Comparison of ENCODE assay signal across 8 mouse cellular contexts in the genomic region with DNA sequence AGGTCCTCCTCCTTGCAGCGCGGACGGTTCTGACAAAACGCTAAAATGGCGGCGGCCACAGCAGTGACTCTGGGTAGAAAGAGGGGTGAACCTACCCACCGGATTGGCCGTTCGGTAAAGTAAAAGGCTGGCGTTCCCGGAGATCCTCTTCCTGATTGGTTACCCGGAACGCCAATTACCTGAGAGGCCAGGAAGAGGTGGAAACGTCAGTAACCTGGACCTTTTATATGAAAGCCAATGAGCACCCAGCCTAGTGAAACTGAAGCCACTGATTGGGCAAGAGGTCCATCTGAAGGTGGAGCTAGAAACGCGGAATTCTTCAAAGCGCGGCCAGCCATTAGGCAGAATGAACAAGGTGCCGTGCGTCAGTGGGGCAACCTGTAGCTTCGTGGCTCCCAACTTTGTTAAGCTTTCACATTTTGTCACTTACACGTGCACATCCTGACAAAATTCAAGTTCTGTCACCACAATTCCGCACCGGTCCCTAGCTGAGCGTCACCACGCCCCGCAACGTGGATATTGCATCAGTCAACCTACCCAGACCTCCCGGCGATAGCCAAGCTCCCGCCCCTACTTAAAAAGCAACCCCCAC. TPM values are rescaled to one million over a fixed set of nuclear protein-coding genes. Genes with fewer than 3 reads are reported as not detected.
DNase-seq lines count a peak whose midpoint lies in the region; ATAC-seq lines count a peak whose summit lies in the region.

Gene Rbm4 (minus strand): TSS at position 71 of the 592 bp plus-strand sequence.

- peaks cover 51% of the 10 kb centered on the region for H3K36me3 ChIP-seq in heart, embryonic 14.5 days (ENCODE audit: control insufficient read depth, insufficient read depth, low read length)
- peaks cover 56% of the 10 kb centered on the region for H3K36me3 ChIP-seq in liver, embryonic 13.5 days
- peaks cover 13% of the 10 kb centered on the region; the same call in 1 of the 2 replicates for H3K36me3 ChIP-seq in stomach, embryonic 16.5 days (ENCODE audit: control insufficient read depth, insufficient read depth, low read length)

- peak; percentile 100 for DNase-seq in c-Kit-negative CD71-positive TER-119-positive erythroid progenitor cells, embryonic 14.5 days (ENCODE audit: low read depth, low spot score)
- peak; percentile 99 for DNase-seq in fibroblast of lung, adult 2 months (ENCODE audit: low read depth)
- DNase-seq in kidney, postnatal 14 days: peak; percentile 99
- DNase-seq in liver, embryonic 13.5 days: peak; percentile 99
- DNase-seq in neural tube, embryonic 10.5 days (ENCODE audit: extremely low spot score, low spot score): peak; percentile 92

- peak within 1 kb of the TSS; percentile 88 for H3K4me2 ChIP-seq in heart, embryonic 14.5 days (ENCODE audit: low read length)
- peak within 1 kb of the TSS; percentile 93 for H3K4me2 ChIP-seq in liver, embryonic 13.5 days
- peak within 1 kb of the TSS; percentile 73 for H3K4me2 ChIP-seq in stomach, embryonic 16.5 days (ENCODE audit: low read depth, low read length)

- H3K4me3 ChIP-seq in heart, embryonic 14.5 days (ENCODE audit: control insufficient read depth in 1 of 2, insufficient read depth in 1 of 2, low read depth in 1 of 2, low read length in 2 of 2): peak within 1 kb of the TSS; percentile 71 to 86
- peak within 1 kb of the TSS; percentile 86 for H3K4me3 ChIP-seq in liver, embryonic 13.5 days (replicated peaks)
- peak within 1 kb of the TSS; percentile 66 for H3K4me3 ChIP-seq in stomach, embryonic 16.5 days (replicated peaks; ENCODE audit: low read length)

- peak; percentile 98 for ATAC-seq in CD4-positive, CD25-positive, alpha-beta regulatory T cell, adult 4 months
- peak; percentile 95 for ATAC-seq in heart, embryonic 14.5 days (ENCODE audit: insufficient number of reproducible peaks, insufficient read depth, low FRiP score, low read depth)
- ATAC-seq in liver, embryonic 13.5 days (ENCODE audit: low read depth): peak; percentile 97
- peak; percentile 99 for ATAC-seq in stomach, embryonic 16.5 days (ENCODE audit: insufficient read depth, low FRiP score)

- peak within 1 kb of the TSS; percentile 85 for H3K9ac ChIP-seq in heart, embryonic 14.5 days (ENCODE audit: low read length)
- H3K9ac ChIP-seq in liver, embryonic 13.5 days: peak within 1 kb of the TSS; percentile 81
- H3K9ac ChIP-seq in stomach, embryonic 16.5 days (ENCODE audit: low read length): peak within 1 kb of the TSS; percentile 75

- H3K9me3 ChIP-seq in heart, embryonic 14.5 days (ENCODE audit: control insufficient read depth, low read length): no peaks in the 10 kb centered on the region
- H3K9me3 ChIP-seq in liver, embryonic 13.5 days (replicated peaks): no peaks in the 10 kb centered on the region
- H3K9me3 ChIP-seq in stomach, embryonic 16.5 days (replicated peaks; ENCODE audit: control insufficient read depth, low read length): no peaks in the 10 kb centered on the region

- H3K27me3 ChIP-seq in heart, embryonic 14.5 days (ENCODE audit: control insufficient read depth, insufficient read depth, low read length): no peaks in the 10 kb centered on the region
- no peaks in the 10 kb centered on the region for H3K27me3 ChIP-seq in liver, embryonic 13.5 days
- H3K27me3 ChIP-seq in stomach, embryonic 16.5 days (ENCODE audit: control insufficient read depth, insufficient read depth, low read length): no peaks in the 10 kb centered on the region

- under 1% methylated on average over 31 of the region's 31 CpGs for WGBS in heart, embryonic 14.5 days
- under 1% methylated on average over 31 of the region's 31 CpGs for whole genome bisulfite sequencing in liver, embryonic 13.5 days (ENCODE audit: insufficient replicate concordance)
- under 1% methylated on average over 31 of the region's 31 CpGs for WGBS in stomach, embryonic 16.5 days

- peak within 1 kb of the TSS; percentile 83 to 85 for H3K27ac ChIP-seq in heart, embryonic 14.5 days (replicated peaks in 1 of 2; ENCODE audit: control insufficient read depth in 1 of 2, insufficient read depth in 1 of 2, low read depth in 2 of 2, low read length in 2 of 2)
- H3K27ac ChIP-seq in liver, embryonic 13.5 days: peak within 1 kb of the TSS; percentile 89
- H3K27ac ChIP-seq in stomach, embryonic 16.5 days (ENCODE audit: low read length): peak within 1 kb of the TSS; percentile 83

- H3K4me1 ChIP-seq in heart, embryonic 14.5 days (ENCODE audit: control insufficient read depth in 2 of 2, insufficient read depth in 2 of 2, low read length in 2 of 2): peaks cover 6 to 35% of the 10 kb centered on the region in 2 experiments
- H3K4me1 ChIP-seq in liver, embryonic 13.5 days (replicated peaks): peaks cover 73% of the 10 kb centered on the region
- peaks cover 27% of the 10 kb centered on the region for H3K4me1 ChIP-seq in stomach, embryonic 16.5 days (ENCODE audit: control insufficient read depth, insufficient read depth, low read length)

RNA-seq across cellular contexts. Expression of gene Rbm4, which starts in this region (rescaled TPM):
- polyA plus RNA-seq in CD4-positive, CD25-positive, alpha-beta regulatory T cell, adult 4 months (2017; shearing (Covaris generic)): 10 to 100 TPM; 27.9 to 49.0 TPM
- polyA plus RNA-seq in heart, embryonic 14.5 days (2014; fragmentation: Nextera tagmentation; extraction: Ambion mirVana): 55.9 and 63.1 TPM in 2 replicates
- 26.0 and 26.5 TPM in 2 replicates for polyA plus RNA-seq in liver, embryonic 13.5 days (2015; fragmentation: Nextera tagmentation; extraction: Ambion mirVana)
- polyA plus RNA-seq in stomach, embryonic 16.5 days (2015; fragmentation: Nextera tagmentation; extraction: Ambion mirVana): 47.4 and 47.5 TPM in 2 replicates

Comparison
In these comparisons a context has a peak if more than half of its experiments do, and no peak if none do; other contexts are left out.
1. Peak in every context shown above with its lines: DNase-seq, ATAC-seq, H3K4me3 ChIP-seq and H3K27ac ChIP-seq.